Mouse (Mus musculus) CH12F3 (cell line): ENCODE data around the gene Pacs2.

ENCODE experiments used
- in situ Hi-C: fragments of 300-500 bp; cut with MboI; formaldehyde crosslinking; loops from 2 replicates; pipeline ENCODE4 v1.14.3; 2020; ENCODE audit warnings: low sequenced_read_pairs

Gene Pacs2

DNA sequence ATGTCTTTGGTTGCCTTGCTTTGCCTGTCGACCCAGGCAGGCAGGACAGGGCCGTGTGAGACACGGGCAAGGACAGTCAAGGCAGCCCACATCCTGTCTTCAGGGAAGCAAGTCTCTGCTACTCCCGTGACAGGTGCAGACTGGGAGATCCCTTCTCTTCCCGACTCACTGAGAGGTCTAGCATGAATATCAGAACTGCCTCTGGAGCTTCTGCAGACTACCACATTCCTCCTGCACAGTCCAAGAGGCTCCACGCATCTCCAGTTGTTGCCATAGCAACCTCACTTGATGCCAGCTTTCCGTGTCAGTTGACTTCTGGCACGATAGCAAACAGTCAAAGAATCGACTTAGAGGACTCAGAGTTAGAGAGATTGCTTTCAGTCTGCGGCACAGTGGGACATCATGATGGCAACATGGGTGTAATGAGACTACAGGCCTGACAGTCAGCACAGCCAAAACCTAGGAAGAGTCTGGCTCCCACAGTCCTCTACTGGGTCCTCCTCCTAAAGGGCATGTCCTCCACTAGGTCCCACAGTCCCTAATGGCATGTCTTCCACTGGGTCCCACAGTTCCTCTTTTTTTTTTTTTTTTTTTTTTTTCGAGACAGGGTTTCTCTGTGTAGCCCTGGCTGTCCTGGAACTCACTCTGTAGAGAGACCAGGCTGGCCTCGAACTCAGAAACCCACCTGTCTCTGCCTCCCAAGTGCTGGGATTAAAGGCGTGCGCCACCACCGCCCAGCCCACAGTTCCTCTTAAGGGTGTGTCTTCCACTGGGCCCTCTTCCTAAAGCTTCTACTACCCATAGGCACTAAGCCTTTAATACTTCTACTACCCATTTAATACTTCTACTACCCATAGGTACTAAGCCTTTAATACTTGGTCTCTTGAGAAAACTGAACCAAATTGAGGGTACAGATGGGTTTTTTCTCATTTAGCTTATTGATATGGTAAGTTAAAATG, 27.5 kb downstream of the Pacs2 start:
- in situ Hi-C loops, result no loop called here

DNA sequence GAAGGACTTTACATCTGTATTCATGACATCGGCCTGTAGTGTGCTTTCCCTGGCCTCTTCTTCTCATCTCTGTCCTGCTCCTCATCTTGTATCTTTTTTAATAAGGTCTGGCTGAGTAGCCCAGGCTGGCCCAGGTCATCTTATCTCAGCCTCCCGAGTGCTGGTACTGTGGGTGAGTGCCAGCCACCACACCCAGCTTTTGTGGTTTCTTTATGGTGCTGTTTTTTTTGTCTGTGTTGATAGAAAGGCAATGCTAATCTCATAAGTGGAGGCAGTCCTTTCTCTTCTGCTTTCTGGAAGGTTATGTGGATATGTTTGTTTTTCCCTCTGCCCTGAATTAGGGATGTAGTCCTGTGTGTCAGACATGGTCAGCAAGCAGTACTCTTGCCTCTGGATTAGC, 28.2 kb downstream of the Pacs2 start:
- in situ Hi-C loops, result no loop called here

DNA sequence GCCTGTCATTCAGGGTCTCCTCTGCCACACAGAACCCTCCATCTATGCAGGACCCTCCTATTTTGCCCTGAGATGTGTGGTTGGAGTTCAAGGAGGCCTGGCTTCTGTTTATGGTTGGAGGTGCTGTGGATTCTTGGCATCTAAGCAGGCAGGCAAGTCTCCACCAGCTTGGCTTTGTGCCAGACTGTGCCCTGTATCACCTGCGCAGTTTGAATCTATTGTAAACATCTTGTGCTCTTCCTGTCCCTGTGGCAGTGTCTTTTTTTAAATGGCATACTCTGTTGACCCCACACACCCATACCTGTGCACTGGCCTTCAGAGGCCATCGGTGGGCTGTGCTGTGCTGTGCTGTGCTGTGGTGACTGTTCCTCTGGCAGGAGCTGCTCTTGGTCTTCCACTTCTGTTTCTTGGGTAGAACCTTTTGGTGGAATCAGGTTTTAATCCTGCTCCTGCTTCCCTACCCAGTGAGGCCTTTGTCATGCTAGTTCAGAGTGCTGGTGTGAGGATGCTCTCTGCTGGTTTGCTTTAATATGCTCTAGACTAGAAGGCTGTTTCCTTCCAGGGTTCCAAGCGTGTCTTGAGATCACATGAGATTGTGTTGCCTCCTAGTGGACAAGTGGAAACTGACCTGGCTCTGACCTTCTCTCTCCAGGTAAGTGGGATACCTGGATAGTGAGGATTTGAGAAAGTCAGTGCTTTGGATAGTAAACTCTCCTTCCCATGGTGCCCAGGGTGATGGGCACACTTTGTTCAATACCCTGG, 30.8 kb downstream of the Pacs2 start:
- in situ Hi-C loops, result no loop called here

DNA sequence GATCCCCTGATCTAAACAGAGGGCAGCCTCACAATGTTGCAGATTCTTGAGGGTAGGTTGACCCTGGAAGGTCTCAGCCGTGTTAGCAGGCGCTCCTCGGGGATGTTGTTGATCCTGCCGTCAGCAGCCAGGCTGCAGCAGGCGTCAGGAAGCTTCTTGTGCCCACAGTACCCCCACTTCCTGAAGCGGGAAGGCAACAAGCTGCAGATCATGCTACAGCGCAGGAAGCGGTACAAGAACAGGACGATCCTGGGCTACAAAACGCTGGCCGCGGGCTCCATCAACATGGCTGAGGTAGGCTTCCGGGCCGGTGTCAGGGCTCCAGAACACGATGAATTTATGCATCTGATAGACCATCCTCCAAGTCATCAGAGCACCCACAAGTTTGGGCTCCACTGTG, 32.6 kb downstream of the Pacs2 start:
- in situ Hi-C loops, result no loop called here

DNA sequence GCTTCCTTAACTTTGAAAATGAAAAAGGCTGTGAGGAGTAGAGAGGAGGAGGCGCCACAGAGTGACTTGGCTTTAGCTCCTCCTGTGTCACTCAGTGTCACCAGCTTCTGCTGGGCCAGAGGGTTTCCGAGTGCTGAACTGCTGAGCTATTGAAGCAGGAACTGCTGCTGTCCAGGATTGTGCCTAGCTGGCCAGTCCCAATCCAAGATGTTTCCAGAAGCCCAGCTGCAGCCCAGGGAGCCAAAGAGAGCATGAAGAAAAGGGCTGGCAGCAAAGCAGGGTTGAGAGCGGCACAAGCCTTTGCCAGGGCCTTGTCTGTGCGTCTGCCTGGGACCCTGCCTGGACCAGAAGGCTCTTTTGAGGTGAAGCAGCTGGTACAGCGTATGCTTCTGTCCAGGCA, 33.8 kb downstream of the Pacs2 start:
- in situ Hi-C loops, result no loop called here

DNA sequence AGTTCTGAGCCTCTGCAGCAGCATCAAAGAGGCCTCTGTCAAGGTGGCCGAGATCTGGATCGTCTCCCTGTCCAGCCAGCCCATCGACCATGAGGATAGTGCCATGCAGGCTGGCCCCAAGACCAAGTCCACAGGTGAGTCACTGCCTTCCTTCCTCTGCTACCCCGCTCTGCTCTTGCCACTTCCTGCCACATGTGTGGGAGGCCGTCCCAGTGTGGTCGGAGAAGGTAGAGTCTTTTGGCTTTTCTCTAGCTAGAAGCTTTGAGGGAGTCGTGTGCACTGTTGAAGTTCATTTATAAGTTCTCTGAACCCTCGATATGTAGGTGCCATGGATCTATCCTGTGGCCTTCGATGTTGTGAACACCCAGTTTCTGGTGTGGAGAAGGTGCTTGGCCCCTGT, 35.5 kb downstream of the Pacs2 start:
- in situ Hi-C loops, result no loop called here

DNA sequence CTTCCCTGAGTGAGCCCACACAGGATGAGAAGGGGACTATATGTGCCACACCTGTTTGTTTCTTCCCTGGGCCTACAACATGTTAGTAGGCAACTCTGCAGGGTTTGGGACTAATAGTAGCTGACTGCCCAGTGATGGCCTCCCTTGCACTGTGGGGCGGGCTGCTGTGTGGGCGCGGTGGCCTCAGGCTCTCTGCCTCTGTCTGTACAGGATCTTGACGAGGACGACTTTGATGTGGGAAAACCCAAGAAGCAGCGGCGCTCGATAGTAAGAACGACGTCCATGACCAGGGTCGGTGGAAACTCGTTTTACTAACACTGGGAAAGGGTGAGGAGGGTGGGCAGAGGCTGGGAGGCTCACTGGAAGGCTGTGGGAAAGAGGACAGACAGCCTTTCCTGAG, 36.4 kb downstream of the Pacs2 start:
- in situ Hi-C loops, result no loop called here

DNA sequence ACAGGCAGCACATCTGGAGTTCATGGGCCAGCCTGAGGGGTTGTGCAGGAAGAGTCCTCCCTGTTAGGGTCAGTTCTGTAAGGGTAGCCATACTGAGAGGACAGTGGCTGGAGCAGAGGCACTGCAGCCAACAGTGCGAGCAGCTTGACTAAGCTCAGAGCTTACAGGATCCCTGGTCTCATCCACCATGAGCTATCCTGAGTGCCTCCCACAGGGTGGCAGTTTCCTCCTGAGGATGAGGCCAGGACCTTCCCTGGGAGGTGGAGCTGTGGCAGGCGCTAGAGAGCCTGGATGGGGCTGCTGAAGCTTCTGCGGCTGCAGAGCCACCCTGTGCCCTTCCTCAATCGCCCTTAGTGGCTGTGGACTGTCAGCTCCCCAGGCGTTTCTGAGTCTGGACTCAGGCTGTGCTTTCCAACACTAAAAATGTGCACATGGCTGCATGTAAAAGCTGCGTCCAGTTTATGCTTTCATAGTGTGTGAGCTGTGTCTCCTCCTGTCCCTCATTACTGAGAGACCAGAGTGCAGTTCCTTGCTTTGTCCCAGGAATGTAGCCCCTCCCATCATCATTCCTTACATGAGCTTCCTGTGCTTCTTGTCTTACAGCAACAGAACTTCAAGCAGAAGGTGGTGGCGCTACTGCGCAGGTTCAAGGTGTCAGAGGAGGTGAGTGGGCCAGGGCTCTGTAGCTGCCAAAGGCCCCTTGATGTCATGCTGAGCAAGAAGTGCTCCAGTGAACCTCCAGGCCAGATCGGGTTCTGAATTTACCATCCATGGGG, 37.5 kb downstream of the Pacs2 start:
- in situ Hi-C loops, result no loop called here

DNA sequence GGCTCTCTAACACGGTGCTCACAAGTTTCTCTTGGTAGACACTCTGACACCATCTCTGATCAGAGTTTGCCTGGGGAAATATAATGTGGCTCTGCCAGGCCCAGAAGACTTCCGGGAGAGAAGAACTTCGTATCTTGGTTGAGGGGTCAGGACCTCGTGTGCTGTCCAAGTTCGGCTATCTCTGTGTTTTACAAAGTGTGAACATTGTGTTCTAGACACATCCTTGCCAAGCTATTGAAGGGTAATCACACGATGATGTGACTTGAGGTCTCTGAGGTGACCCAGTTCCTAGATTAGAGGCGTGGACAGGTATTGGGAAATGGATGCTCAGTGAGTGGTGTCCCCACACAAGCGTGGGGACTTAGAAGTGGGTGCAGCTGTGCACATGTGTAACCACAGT, 41.8 kb downstream of the Pacs2 start:
- in situ Hi-C loops, result no loop called here

DNA sequence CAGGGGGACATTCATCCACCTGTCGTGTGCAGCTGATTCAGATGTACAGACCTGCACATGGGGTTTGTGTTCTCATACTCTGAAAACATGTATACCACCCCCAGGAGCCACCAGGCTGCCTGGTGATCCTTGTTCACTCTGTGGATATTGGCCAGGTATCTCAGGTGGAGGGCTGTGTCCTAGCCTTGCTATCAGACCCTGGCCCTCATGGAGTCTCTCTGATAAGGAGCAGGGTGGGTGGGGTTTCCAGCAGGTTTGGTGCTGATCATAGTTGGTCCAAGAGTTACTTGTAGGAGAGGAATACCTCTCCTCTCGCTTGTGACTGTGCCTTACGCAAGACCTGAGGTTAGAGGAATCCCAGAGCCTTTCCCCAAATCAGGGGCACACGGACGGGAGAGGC, 45.9 kb downstream of the Pacs2 start:
- in situ Hi-C loops, result no loop called here

DNA sequence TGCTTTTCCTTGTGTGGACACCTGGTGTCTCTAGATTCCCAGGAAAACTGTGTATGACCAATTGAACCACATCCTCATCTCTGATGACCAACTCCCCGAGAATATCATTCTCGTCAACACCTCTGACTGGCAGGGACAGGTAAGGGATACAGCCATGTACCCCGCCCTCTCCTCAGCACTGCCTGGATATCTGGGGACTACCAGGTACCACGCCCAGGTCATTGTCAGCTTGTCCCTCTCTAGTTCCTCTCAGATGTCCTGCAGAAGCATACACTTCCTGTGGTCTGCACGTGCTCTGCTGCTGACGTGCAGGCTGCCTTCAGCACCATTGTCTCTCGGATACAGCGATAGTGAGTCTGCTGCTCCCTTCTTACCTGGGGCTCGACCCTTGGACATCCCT, 47.3 kb downstream of the Pacs2 start:
- in situ Hi-C loops, result no loop called here

DNA sequence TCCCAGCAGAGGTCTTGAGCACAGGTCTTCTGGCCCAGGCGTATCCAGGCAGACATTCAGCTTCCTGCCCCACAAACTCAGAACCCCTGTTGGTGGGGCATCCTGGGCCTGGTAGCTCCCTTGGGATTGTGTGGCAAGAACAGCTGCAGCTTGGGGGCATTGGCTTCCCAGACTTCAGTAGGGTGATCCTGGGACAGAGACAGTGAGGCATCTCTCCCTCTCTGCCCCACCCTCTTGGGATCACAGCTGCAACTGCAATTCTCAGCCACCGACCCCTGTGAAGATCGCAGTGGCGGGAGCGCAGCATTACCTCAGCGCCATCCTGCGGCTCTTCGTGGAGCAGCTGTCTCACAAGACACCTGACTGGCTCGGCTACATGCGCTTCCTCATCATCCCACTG, 47.9 kb downstream of the Pacs2 start:
- in situ Hi-C loops, result no loop called here

DNA sequence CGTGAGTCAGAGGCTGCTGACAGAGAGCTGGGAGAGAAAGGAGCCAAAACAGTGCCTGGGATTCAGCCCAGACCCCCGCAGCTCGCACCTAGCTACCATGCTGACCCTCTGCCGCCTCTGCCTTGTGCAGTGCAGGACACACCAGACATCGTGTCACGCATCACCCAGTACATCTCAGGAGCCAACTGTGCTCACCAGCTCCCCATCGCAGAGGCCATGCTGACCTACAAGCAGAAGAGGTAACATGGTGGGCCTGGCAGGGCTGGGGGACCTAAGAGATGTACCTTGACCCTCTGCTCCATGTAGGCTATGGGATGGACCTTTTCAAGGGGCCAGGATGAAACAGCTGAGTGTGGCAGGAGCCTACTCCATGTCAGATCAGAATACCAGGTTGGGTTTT, 49.4 kb downstream of the Pacs2 start:
- in situ Hi-C loops, result no loop called here

DNA sequence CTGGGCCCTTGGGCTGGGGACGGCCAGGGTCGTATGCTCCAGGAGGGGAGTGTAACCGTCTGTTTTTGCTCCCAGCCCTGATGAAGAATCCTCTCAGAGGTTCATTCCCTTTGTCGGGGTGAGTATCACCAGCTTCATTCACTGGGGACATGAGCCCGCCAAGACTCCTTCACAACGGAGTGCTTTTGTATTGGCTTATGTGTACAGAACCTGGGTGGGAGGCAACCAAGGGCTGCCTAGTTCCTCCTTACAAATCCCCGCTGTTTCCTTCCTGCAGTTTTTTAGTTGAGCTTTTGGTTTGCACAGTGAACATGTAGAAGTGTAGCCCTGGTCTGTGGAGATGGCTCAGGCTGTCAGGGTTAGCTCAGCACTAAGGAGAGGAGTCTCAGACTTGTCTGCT, 53.7 kb downstream of the Pacs2 start:
- in situ Hi-C loops, result no loop called here

DNA sequence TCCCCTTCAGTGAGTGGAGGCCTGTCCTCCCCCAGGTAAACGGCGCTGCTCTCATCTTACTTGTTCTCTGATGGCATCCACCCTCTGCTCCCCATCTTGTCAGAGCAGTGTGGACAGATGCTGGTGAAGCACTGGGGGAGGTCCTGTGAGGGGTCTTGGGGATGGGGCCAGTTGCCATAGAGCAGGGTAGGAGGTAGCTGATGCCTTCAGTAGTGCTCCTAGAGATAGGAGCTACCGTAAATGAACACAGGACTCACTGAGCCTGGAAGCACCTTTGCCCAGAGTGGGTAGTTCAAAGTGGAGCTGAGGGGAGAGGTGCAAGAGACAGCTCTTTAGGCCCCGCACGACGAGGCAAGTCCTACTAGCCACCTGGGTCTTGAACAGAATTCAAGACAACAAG, 55.1 kb downstream of the Pacs2 start:
- in situ Hi-C loops, result no loop called here

DNA sequence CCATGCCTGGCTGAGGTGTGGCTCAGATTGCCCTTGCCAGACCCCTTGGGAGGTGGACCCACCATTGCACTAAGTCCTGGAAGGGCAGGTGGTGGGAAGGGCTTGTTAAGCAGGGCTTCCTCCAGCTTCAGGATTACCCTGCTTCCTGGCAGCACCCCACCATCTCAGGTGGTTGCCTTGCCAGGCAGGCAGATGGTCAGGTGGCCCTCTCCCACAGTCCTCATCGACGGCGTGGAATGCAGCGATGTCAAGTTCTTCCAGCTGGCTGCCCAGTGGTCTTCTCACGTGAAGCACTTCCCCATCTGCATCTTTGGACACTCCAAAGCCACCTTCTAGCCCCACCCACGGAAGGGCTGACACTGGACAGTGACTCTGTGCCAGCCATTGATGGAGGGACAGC, 57.0 kb downstream of the Pacs2 start:
- in situ Hi-C loops, result no loop called here

DNA sequence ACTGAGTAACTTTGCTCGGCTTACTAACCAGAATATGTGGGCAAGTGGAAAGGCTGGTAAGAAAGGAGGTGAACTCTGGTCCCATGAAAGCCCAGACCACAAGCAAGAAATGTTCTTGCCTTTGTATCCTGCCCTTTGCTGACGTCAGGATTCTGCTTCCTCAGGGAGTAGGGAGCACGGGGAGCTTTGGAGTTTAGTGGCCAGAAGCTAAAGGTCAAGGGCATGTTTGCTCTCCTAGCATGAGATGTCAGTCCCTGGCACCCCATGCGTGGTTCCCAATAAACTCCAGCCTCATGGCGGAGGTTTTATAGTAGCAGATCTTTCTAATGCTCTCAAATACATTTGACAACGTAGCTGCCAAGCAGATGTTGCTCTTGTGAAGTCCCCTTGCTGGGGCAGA, 57.5 kb downstream of the Pacs2 start:
- in situ Hi-C loops, result no loop called here

DNA sequence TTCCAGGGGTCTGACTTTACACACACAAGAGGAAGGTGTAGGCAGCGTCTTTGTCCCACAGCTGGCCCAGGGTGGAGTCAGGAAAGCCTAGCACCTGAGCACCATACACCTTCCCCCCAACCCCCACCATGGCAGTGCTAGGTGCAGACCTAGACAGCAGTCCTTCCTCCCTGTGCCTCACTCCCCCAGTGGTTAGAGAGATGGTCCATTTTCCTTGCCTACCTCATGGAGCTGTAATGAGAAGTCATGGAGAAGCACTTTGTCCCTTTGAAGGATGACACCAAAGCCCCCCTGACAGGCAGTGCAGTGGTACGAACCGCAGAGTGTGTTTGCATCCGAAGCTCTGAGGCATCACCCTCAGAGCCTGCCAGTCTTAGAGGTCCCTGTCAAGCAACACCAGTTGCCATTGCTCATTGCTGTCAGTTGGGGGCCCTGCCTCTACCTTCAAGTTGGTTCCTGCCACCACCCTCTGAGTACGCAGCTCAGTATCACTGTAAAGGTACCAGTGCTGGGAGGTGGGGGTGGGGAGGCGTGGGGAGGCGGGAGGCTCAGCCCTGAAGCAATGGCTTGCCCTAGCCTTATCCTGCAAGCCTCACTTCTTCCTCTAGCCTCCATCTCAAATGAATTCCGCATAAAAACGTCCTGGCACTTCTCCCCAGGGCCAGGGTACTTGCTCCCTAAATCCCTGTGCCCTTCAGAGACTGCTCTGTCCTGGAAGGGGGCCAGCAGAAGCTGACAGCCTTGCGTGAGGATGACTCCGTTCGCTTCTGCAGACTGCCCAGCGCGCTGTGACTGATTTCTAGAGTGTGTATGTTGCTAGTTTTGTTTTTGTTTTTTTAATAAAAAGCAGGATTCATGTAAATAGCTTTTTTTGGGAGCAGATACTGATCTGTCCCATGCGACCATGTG, 59.4 kb downstream of the Pacs2 start:
- in situ Hi-C loops, result no loop called here

DNA sequence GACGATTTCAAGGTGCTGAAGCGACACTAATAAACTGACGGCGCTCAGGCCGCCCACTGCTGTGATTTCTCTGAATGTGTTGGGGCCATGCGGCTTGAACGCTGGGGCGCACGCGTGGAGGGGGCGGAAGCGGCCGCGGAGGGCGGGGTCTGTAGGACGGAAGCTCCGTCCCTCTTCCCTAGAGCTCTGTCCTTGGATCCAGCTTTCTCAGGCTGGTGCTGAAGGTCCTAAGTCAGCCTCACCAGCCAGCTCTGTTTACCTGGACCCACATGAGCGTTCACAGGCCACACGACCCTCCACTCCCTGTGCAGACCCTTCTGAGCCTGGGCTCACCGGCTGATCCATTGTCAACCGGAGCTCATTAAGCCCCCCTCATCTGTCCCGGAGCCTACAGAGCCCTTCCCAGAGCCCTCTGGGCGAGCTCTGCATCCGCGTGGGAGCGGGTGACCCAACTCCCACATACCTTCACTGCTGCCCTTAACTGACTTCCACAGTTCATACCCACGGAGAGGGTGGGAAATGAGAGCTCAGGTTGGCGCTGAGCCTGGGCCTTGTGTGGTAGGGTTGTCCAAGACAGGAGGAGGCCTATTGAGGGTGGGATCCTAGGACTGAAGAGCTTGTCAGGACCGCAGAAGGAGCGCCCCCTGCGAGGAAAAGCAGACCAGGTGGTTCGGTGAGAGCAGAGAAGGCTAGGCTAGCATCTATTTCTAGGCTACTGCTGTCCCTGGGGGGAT, 60.2 kb downstream of the Pacs2 start, which contains the start of gene Tex22:
TSS of gene Tex22 (plus strand) at position 174 of the 734 bp plus-strand sequence.
- in situ Hi-C loops, result no loop called here

DNA sequence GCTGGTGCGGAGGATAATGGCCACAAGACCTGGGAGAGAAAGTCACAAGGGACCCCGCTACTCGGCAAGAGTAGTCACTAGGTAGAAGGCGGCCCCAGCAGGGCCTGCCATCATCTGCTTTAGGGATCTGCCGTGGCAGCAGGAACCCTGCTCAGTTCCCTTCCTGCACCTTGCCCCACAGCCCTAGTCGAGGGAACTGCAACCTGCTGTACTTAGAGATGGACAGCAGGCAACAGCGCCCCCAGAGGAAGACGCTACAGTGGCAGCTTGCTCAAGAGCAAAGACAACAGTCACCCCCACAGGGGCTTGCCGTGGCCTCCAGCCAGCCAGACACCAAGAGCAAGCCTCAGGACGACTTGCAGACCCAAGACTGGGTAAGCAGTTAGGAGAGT, 60.8 kb downstream of the Pacs2 start:
- in situ Hi-C loops, result no loop called here
